Mouse (Mus musculus): Measurements from ENCODE around the gene Ppp1r18. TPM values are rescaled to one million over a fixed set of nuclear protein-coding genes. Genes with fewer than 3 reads are reported as not detected.

Ppp1r18 gene
- total and polyA plus RNA-seq, 2 experiments from 2014 or later, result 22.3 to 29.5 TPM

DNA sequence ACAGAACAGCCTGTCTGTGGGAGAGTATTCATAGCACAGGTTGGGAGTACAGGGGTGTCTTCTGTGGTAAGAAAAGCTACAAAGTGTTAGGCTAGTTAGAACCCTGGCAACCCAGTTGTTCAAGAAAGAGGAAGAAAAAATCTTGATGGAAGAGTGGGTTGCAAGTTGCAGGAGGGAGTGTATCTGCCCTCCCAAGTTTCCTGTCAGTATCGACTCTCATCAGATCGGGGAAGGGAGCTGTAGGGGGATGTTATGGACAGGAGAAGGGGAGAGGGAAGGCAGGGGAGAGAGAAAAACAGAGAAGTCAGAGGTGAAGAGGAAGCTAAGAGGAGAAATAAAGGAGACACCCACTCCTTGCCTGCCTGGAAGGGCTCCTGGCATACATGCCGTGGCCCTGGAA, 35.2 kb downstream of the Ppp1r18 start:
- Histone ChIP-seq H3K9ac (no peak overlapping the region), H3K4me1 (ENCODE audit: insufficient read depth) (peaks cover 7% of the 10 kb centered on the region), H3K27ac (ENCODE audit: low read depth, low read length) (no peak overlapping the region), H3K9me3 (ENCODE audit: low read length) (no peaks in the 10 kb centered on the region), H3K4me2 (ENCODE audit: low read depth) (no peak overlapping the region), H3K36me3 (ENCODE audit: insufficient read depth) (peaks cover 65% of the 10 kb centered on the region), H3K27me3 (ENCODE audit: insufficient read depth, low read length) (no peaks in the 10 kb centered on the region), H3K4me3 (ENCODE audit: low read depth, low read length) (no peak overlapping the region)
- 90% methylated on average over 3 of the region's 3 CpGs for WGBS
- ATAC-seq (no peak), DNase-seq (no peak)
- no peak for TF ChIP-seq CTCF (IDR thresholded peaks at IDR 0.05; ENCODE audit: low read depth)

DNA sequence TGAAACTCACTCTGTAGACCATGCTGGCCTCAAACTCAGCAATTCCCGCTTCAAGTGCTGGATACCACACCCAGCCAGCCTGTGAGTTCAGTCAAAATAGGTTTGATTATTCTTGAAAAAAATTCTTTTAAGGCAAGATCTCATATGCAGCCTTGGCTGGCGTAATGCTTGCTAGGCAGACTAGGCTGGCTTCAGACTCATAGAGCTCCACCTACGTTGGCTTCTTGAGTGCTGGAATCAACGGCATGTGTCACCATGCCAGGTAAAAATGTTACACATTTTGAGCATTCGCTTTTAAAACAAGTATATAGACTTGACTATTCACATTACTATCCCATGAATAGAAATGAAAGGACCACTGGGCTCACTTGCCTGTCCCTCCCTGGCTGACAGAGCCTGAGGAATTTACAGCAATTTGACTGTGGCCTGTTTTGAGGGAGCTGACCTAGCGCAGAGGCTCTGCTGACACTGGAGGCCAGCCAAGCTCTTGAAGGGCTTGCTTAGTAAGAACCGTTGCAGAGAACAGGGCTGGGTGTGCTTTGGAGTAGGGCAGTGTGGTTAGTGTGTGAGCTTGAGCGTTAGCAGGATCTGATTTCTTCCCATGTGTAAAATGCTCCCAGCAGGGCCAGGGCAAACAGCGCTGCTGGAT, 38.1 kb downstream of the Ppp1r18 start:
- no peaks in the 10 kb centered on the region for H3K9me3 ChIP-seq (ENCODE audit: low read length)
- no peak overlapping the region for H3K4me3 ChIP-seq (ENCODE audit: low read depth, low read length)
- peaks cover 75% of the 10 kb centered on the region for H3K36me3 ChIP-seq (ENCODE audit: insufficient read depth)
- H3K4me1 ChIP-seq (ENCODE audit: insufficient read depth), result peaks cover 6% of the 10 kb centered on the region
- no peak overlapping the region for H3K9ac ChIP-seq
- no peaks in the 10 kb centered on the region for H3K27me3 ChIP-seq (ENCODE audit: insufficient read depth, low read length)
- no peak for ATAC-seq
- no peak overlapping the region for H3K27ac ChIP-seq (ENCODE audit: low read depth, low read length)
- DNase-seq, result no peak
- no peak for TF ChIP-seq CTCF (IDR thresholded peaks at IDR 0.05; ENCODE audit: low read depth)
- 89% methylated on average over 9 of the region's 9 CpGs for WGBS
- H3K4me2 ChIP-seq (ENCODE audit: low read depth), result no peak overlapping the region

- peaks cover 74% of the 10 kb centered on the region for H3K36me3 ChIP-seq (ENCODE audit: insufficient read depth)
- no peak overlapping the region for H3K4me2 ChIP-seq (ENCODE audit: low read depth)
These were observed 38.6 kb downstream of the Ppp1r18 start for GRCm38 (mm10) chr17:35903992-35904355.

DNA sequence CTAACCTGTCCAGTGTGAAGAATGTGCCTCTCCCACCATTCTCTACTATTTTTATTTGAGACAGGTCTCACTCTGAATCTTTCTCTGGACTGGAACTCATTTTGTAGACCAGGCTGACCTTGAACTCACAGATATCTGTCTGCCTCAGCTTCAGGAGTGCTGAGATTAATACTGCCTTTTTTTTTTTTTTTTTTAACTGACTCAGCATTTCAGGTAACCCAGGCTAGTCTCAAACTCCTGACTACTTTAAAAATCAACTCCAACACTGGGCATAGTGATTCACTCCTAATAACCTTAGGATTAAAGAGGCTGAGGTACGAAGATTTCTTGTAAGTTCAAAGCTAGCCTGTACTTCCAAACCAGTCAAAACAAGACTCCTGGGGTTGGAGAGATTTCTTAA, 40.2 kb downstream of the Ppp1r18 start:
- peaks cover 58% of the 10 kb centered on the region for H3K36me3 ChIP-seq (ENCODE audit: insufficient read depth)
- WGBS, result 91% methylated on average over 1 of the region's 1 CpGs
- H3K4me3 ChIP-seq (ENCODE audit: low read depth, low read length), result no peak overlapping the region

More at GRCm38 (mm10) chr17:35903992-35904355, 38.6 kb downstream of the Ppp1r18 start:
- Histone ChIP-seq H3K9ac (no peak overlapping the region), H3K27me3 (ENCODE audit: insufficient read depth, low read length) (no peaks in the 10 kb centered on the region), H3K27ac (ENCODE audit: low read depth, low read length) (no peak overlapping the region), H3K9me3 (ENCODE audit: low read length) (no peaks in the 10 kb centered on the region), H3K4me3 (ENCODE audit: low read depth, low read length) (no peak overlapping the region), H3K4me1 (ENCODE audit: insufficient read depth) (peaks cover 11% of the 10 kb centered on the region)
- ATAC-seq, result no peak
- TF ChIP-seq CTCF (IDR thresholded peaks at IDR 0.05; ENCODE audit: low read depth), result no peak
- no peak for DNase-seq
- WGBS, result 84% methylated on average over 4 of the region's 4 CpGs

GRCm38 (mm10) chr17:35907609-35908008, 42.2 kb downstream of the Ppp1r18 start:
- H3K4me3 ChIP-seq (ENCODE audit: low read depth, low read length), result no peak overlapping the region
- ATAC-seq, result no peak
- no peak overlapping the region for H3K27ac ChIP-seq (ENCODE audit: low read depth, low read length)
- no peak overlapping the region for H3K4me2 ChIP-seq (ENCODE audit: low read depth)
- H3K4me1 ChIP-seq (ENCODE audit: insufficient read depth), result peaks cover 11% of the 10 kb centered on the region
- no peaks in the 10 kb centered on the region for H3K9me3 ChIP-seq (ENCODE audit: low read length)
- peak; percentile 36; the same call in 1 of the 2 replicates for TF ChIP-seq CTCF (IDR thresholded peaks at IDR 0.05; ENCODE audit: low read depth)
- 81% methylated on average over 2 of the region's 2 CpGs for WGBS
- H3K36me3 ChIP-seq (ENCODE audit: insufficient read depth), result peaks cover 40% of the 10 kb centered on the region
- H3K27me3 ChIP-seq (ENCODE audit: insufficient read depth, low read length), result no peaks in the 10 kb centered on the region
- DNase-seq, result no peak
- H3K9ac ChIP-seq, result no peak overlapping the region

More for the DNA sequence above, 40.2 kb downstream of the Ppp1r18 start:
- Histone ChIP-seq H3K4me2 (ENCODE audit: low read depth) (no peak overlapping the region), H3K9me3 (ENCODE audit: low read length) (no peaks in the 10 kb centered on the region), H3K9ac (no peak overlapping the region), H3K27ac (ENCODE audit: low read depth, low read length) (no peak overlapping the region), H3K4me1 (ENCODE audit: insufficient read depth) (peaks cover 11% of the 10 kb centered on the region), H3K27me3 (ENCODE audit: insufficient read depth, low read length) (no peaks in the 10 kb centered on the region)
- ATAC-seq (no peak), DNase-seq (no peak)
- TF ChIP-seq CTCF (IDR thresholded peaks at IDR 0.05; ENCODE audit: low read depth), result no peak

- H3K27ac ChIP-seq (ENCODE audit: low read depth, low read length), result peak overlapping the region; percentile 90
- DNase-seq, result peak; percentile 57
- WGBS, result 16% methylated on average over 20 of the region's 20 CpGs
These were observed 44.0 kb downstream of the Ppp1r18 start for GRCm38 (mm10) chr17:35909186-35909918.

GRCm38 (mm10) chr17:35909919-35910369, 44.6 kb downstream of the Ppp1r18 start, which contains the start of gene Atat1:
TSS of gene Atat1 (minus strand) at chr17:35910075.
- TF ChIP-seq CTCF (IDR thresholded peaks at IDR 0.05; ENCODE audit: low read depth), result no peak
- DNase-seq (peak; percentile 95), ATAC-seq (peak; percentile 96)
- H3K27me3 ChIP-seq (ENCODE audit: insufficient read depth, low read length), result no peaks in the 10 kb centered on the region
- H3K36me3 ChIP-seq (ENCODE audit: insufficient read depth), result peaks cover 29% of the 10 kb centered on the region
- no peaks in the 10 kb centered on the region for H3K9me3 ChIP-seq (ENCODE audit: low read length)
- H3K27ac ChIP-seq (ENCODE audit: low read depth, low read length), result peak within 1 kb of the TSS; percentile 90
- H3K4me1 ChIP-seq (ENCODE audit: insufficient read depth), result peaks cover 11% of the 10 kb centered on the region
- 1% methylated on average over 25 of the region's 25 CpGs for WGBS
- peak within 1 kb of the TSS; percentile 79 for H3K9ac ChIP-seq
- H3K4me2 ChIP-seq (ENCODE audit: low read depth), result peak within 1 kb of the TSS; percentile 91
- H3K4me3 ChIP-seq (ENCODE audit: low read depth, low read length), result peak within 1 kb of the TSS; percentile 71

More at GRCm38 (mm10) chr17:35909186-35909918, 44.0 kb downstream of the Ppp1r18 start:
- no peaks in the 10 kb centered on the region for H3K9me3 ChIP-seq (ENCODE audit: low read length)
- no peaks in the 10 kb centered on the region for H3K27me3 ChIP-seq (ENCODE audit: insufficient read depth, low read length)
- peak overlapping the region; percentile 71 for H3K4me3 ChIP-seq (ENCODE audit: low read depth, low read length)
- peak overlapping the region; percentile 79 for H3K9ac ChIP-seq
- TF ChIP-seq CTCF (IDR thresholded peaks at IDR 0.05; ENCODE audit: low read depth), result no peak
- peak overlapping the region; percentile 91 for H3K4me2 ChIP-seq (ENCODE audit: low read depth)
- ATAC-seq, result peak; percentile 36
- peaks cover 11% of the 10 kb centered on the region for H3K4me1 ChIP-seq (ENCODE audit: insufficient read depth)
- peaks cover 32% of the 10 kb centered on the region for H3K36me3 ChIP-seq (ENCODE audit: insufficient read depth)
